28 mouse cellular contexts compared by ENCODE assay signal in genomic region chr17:78702988-78703387, GRCm38 (mm10).
"Had no signal": no experiment of that assay in that cellular context is flagged by ENCODE, and none has a peak within 500 bp of the region (broad histone marks: within the 10 kb centered on the region; RNA-seq: fewer than 3 reads in every experiment).

No protein-coding gene starts in this region.

- H3K27me3 ChIP-seq: embryonic facial prominence, embryonic 12.5 days; embryonic facial prominence, embryonic 13.5 days; embryonic facial prominence, embryonic 15.5 days; forebrain, embryonic 12.5 days; forebrain, embryonic 13.5 days; forebrain, embryonic 15.5 days had no signal

- H3K9ac ChIP-seq: embryonic facial prominence, embryonic 12.5 days; embryonic facial prominence, embryonic 13.5 days; embryonic facial prominence, embryonic 15.5 days; forebrain, embryonic 12.5 days; forebrain, embryonic 13.5 days; forebrain, embryonic 15.5 days; forebrain, postnatal 0 days had no signal

- H3K27ac ChIP-seq: embryonic facial prominence, embryonic 10.5 days; embryonic facial prominence, embryonic 12.5 days; embryonic facial prominence, embryonic 13.5 days; embryonic facial prominence, embryonic 15.5 days; forebrain, embryonic 10.5 days; forebrain, embryonic 12.5 days; forebrain, embryonic 13.5 days; forebrain, embryonic 15.5 days; gastrocnemius, adult 2 months; heart, adult 2 months had no signal

- DNase-seq: cerebellum, adult 8-10 months; cerebellum, adult 9-10 months; cerebellum, adult 9-11 months; cerebellum, postnatal 10 days; cerebellum, postnatal 14 days; cerebellum, postnatal 25 days; cerebellum, postnatal 36 days; embryo, embryonic 11 days; forebrain, postnatal 0 days; gastrocnemius, adult 2 months; gastrocnemius, postnatal 10 days; gastrocnemius, postnatal 14 days; gastrocnemius, postnatal 25 days; gastrocnemius, postnatal 36 days; heart, adult 11 months; heart, adult 18-20 months; heart, adult 2 months had no signal

- H3K4me1 ChIP-seq: embryonic facial prominence, embryonic 10.5 days; embryonic facial prominence, embryonic 12.5 days; embryonic facial prominence, embryonic 13.5 days; embryonic facial prominence, embryonic 15.5 days; forebrain, embryonic 10.5 days; forebrain, embryonic 12.5 days; forebrain, embryonic 13.5 days; forebrain, embryonic 15.5 days had no signal

- ATAC-seq: forebrain, embryonic 13.5 days; forebrain, embryonic 14.5 days; forebrain, embryonic 15.5 days; forebrain, embryonic 16.5 days; forebrain, postnatal 0 days had no signal

- H3K4me3 ChIP-seq: embryonic facial prominence, embryonic 10.5 days; embryonic facial prominence, embryonic 12.5 days; embryonic facial prominence, embryonic 13.5 days; embryonic facial prominence, embryonic 15.5 days; erythroblast, embryonic 14.5 days; forebrain, embryonic 10.5 days; forebrain, embryonic 12.5 days; forebrain, embryonic 13.5 days; forebrain, embryonic 15.5 days; gastrocnemius, adult 2 months; heart, adult 2 months had no signal

- H3K9me3 ChIP-seq: embryonic facial prominence, embryonic 12.5 days; embryonic facial prominence, embryonic 13.5 days; embryonic facial prominence, embryonic 15.5 days; forebrain, embryonic 15.5 days had no signal

- H3K4me2 ChIP-seq: embryonic facial prominence, embryonic 12.5 days; embryonic facial prominence, embryonic 13.5 days; embryonic facial prominence, embryonic 15.5 days; forebrain, embryonic 12.5 days; forebrain, embryonic 13.5 days; forebrain, embryonic 15.5 days had no signal
